Mouse (Mus musculus): ENCODE measurements at regions not wholly inside any gene's neighbourhood (a gene's known extent, or its start where the extent isn't known, plus 50 kb on each side); places are given as distances from the start of the nearest gene placed in this dataset.
A peak's percentile ranks its signal among the peaks of the same experiment; 100 is the strongest.

- no peak for DNase-seq
Measured at GRCm38 (mm10) chr1:191486766-191487165, 83.7 kb upstream of the Ppp2r5a start.

GRCm38 (mm10) chr1:191484726-191485425 is 81.8 kb upstream of the Ppp2r5a start:
- no peak for DNase-seq

- peak; percentile 49 for DNase-seq
Measured at GRCm38 (mm10) chr1:191479906-191480379, 76.9 kb upstream of the Ppp2r5a start.

DNA sequence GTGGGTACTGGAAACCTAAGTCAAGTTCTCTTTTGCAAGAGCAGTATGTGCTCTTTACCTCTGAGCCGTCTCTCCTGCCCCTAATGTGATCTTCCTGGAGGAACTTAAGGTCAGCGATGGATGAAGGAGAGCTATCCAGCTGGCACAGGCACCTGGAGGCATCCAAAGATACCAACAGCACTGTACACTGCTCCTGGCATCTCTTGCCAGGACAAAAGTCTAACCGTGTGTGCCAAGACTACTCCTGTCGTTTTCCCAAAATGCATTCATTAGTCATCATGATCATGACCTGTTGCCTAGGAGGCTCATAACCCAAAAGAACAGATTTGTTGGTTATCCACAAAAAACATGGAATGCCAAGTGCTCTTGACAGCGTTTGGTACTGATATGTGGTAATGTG is 69.5 kb upstream of the Ppp2r5a start:
- no peak for DNase-seq

DNA sequence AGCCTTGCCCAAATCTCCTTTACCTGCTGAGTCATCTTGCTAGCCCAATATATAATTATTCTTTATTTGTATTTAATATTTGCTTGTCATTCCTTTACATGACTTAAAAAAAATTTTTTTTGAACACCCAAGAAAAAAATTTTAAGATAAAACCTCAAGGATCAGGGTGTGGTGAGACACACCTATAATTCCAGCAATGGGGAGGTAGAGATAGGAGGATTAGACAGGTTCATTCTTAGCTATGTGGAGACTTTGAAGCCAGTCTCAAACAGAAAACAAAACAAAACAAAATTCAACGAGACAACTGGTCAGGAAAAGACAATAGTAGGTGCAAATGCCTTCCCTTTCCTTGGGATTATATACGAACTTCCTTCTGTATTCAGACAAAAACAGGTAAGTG is 68.4 kb upstream of the Ppp2r5a start:
- no peak for DNase-seq

DNA sequence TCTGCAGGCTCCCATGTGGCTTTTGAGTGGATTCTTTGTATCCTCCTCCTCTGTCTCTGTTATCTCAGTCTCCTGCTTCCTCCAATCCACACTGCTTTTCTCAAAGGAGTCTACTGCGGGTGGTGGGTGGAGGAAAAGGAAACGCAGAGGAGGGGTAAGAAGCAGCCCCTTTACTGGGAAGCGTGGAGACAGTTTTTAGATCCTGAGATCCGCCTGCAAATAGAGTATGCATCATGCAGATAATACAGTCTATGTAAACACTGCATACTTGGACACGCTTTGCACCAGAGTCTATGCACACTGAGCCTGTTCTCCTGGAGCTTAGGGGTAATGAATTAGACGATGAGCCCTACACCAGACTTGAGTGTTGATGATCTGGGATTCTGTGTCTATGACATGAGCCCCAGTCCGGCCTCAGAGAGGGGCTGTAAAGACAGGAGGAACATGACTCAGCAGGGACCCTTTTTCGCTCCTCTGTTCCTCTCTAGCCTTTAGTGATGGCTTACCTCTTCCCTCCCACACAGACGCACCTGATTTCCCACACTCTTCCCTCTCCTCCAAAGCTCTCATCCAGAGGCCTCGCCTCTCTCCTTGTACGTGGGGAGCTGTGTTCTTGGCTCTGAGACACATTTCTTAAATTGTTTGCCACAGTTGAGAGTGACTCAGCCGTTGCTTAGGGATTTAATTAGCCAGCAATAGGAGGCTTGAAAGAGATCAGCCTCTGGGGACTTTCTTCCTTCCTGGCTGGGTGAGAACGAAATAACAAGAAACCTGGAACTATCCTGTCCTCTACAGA is 67.3 kb upstream of the Ppp2r5a start:
- peak; percentile 27 for DNase-seq

GRCm38 (mm10) chr1:191468837-191469529 is 65.9 kb upstream of the Ppp2r5a start:
- peak; percentile 14 for DNase-seq

- no peak for DNase-seq
Measured at GRCm38 (mm10) chr1:191466261-191466660, 63.2 kb upstream of the Ppp2r5a start.

DNA sequence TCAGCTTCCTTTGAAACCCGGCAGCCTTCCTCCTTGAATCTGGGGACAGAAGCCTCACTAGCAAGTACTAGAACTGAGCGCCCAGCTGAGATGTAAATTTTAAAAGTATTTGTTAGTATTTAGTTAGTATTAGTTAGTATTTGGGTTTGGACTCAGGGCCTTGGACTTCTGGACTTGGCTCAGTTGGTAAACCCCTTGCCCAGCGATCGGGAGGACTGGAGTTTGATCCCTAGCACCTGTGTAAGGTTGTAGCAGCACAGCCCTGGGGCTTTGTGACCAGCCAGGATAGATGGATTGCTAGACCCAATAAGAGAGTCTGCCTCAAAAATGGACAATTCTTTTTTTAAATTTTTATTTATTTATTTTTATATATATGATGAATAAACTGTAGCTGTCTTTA is 62.7 kb upstream of the Ppp2r5a start:
- DNase-seq: no peak

DNA sequence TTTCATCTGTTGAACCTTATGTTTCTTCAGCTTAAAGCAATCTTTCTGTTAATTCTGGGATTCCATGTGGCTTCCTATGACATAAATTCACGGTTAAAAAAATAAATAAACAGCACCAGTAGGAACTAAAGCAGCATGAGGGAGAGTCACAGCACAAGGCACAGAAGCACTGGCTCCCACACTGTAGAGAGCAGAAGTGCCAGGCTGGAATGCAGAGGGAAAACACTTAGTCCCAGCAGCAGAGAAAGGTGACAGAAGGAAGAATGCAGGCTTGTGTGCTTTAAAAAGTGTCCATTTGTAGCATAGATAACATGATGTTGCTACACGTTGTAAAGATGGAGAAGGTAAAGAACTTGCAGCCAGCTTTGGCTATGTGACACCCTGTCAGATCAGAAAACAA is 62.1 kb upstream of the Ppp2r5a start:
- no peak for DNase-seq

DNA sequence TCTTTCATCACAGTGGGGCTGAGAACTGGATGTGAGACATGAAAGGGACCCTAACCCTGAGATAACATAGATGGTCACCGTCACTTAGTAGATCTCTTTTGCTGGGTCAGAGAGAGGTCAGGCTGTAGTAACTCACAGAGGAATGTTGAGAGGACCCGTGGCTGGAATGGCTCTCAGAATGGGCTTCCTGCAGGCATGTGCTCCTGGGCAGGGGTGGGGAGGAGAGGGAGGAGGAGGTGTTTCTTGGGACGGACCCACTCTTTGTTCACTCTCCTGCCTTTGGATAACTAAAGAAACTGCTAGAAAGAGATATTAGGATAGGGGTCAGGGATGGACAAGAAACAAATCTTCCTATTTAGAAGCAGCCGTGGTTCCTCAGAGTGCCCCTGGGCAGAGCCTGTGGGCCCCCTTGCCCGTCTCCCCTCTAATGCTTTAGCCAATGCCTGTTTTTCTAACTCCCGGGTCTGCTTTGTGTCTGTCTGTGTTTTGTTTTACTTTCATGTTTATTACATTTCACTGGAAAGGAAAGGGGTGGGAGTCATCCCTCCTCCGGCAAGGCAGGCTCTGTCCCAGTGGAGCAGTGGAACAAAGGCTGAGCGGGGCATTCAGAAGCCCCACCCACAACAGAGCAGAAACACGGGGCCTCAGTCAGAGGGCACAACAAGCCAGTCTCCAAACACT is 58.9 kb upstream of the Ppp2r5a start:
- DNase-seq: peak; percentile 62

GRCm38 (mm10) chr1:191459066-191459465 is 56.0 kb upstream of the Ppp2r5a start:
- DNase-seq: no peak

DNA sequence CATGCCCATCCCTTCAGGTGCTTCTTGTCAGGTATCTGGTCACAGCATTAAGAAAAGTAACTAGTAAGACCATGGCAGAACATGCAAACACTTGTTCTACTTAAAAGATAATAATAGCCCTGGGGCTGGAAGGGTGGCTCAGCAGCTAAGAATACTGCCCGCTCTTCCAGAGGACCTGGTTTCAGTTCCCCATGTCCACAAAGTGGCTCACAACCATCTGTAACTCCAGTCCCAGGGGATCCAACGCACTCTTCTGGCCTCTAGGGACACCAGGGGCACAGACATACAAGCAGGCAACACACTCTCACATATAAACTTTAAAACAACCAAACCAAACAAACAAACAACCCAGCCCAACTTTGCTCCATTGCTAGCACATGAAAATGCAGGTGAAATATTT is 55.2 kb upstream of the Ppp2r5a start:
- peak; percentile 19 for DNase-seq

DNA sequence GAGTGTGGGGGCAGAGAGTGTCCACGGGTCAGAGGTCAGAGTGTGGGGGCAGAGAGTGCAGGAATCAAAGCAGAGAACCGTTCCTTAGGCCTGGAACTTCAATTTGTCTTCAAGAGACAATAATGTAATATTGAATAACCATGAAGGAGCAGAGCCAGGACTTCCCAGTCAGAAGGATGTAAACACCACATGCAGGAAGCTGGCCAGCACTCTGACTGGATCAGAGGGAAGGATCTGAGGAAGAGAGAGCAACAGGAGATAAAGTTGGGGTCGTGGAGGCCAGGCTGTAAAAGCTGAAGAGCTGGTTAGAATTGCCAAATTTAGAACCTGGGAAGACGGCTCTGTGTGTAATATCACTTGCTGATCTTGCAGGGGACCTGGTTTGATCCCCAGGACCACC is 54.0 kb upstream of the Ppp2r5a start:
- no peak for DNase-seq

DNA sequence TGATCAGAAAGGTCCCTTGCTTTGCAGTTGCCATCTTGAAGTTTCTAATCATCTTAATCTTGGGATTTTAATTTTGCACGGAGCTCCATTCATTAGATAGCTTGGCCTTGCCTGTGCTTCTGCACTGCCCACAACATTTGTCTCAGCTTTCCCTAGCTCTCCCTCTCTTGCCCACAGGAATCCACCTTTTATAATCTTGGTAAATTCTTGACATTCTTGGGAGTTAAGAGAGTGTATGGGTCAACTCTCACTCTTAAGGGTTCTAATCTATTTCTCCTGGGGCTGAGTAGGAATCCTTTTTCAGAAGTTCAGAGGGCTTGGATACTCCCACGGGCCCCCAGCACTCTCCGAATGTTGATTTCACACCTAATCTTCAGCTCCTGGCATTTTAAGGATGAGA is 51.5 kb upstream of the Ppp2r5a start:
- no peak for DNase-seq

DNA sequence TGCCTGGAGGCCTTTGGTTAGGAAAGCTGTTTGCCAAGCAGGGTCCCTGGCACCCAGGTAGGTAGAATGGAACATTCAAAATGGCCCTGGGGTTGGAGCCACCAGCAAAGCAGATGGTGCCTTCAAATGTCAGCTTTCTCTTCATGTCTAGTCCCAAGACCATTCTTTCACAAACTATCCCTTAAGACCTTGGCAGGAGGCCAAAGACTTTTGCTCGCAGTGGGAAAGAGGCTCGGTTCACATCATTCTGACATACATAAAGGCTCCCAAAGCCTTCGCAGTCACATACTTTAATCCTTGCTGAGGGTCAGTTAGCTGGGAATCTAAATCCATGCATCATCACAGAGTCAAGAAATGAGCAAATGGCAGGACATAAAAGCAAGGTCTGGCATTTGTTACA is 50.5 kb upstream of the Ppp2r5a start:
- DNase-seq: peak; percentile 65

All from adrenal gland, postnatal 14 days (tissue).